Mouse (Mus musculus) MN1 (cell line): ENCODE measurements at regions not wholly inside any gene's neighbourhood (a gene's known extent, or its start where the extent isn't known, plus 50 kb on each side); places are given as distances from the start of the nearest gene placed in this dataset.
A peak's percentile ranks its signal among the peaks of the same experiment; 100 is the strongest.

Experiments
- DNase-seq: peaks from one replicate; pipeline ENCODE4 v3.0.0-alpha.2; 2016; ENCODE audit warnings: low spot score

DNA sequence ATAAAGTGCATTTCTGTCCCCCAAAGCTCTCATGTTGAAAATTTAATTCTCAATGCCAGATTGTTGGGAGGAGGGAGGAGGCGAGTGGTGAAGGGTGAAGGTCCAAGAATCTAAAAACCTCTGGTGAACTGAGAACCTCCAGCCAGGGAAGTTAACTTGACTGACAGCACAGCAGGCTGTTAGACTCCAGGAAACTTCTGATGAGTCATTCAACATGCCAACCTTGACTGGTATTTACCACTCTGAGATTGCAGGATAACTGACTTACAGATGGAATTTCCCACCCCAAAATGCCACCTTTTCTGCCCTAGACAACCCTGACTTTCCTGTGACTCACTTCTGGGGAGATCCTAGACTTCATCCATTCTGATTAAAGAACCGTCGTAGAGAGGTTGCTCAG, 58.6 kb upstream of the Prdm8 start:
- no peak for DNase-seq

DNA sequence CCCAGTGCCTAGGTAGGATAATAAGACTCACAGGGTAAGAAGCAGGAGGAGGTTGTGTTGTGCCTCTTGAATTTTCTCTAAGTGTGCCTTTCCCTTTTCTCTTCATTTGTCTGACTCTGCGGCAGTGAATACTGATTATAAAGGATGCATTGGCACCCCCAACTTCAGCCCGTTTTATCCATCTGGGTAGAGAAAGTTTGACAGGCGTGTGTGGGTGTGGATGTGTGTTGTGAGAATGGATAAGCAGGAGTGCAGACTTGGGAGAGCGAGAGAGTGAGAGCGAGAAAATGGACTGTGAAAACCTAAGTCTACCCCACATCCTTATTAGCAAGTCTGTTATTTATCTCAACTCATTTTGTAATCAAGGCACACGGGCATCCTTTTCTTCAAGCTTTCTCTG, 60.7 kb upstream of the Prdm8 start:
- DNase-seq: no peak

- peak; percentile 18 for DNase-seq
Observed at GRCm38 (mm10) chr5:98083409-98083808, 52.6 kb upstream of the Antxr2 start.

DNA sequence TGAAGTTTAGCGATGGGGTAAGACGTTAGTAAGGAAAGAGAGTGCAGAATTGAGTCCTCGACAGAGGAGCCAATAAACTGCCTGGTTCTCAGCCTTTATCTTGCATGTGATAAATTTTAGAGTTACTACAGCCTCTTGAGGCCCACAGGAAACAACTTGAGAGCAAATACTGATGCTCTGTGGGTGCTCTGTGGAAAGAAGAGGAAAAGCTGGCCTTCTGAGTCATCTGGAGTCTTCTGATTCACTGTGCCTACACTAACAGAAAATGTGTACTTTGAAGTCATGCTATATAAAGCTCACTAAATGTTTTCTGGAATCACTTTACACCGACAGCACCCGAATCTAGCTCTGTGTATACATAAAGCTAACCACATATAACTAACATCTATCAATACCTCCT, 50.4 kb upstream of the Antxr2 start:
- DNase-seq: no peak
